Mouse (Mus musculus) forebrain, postnatal 0 days (tissue): ENCODE results near the gene Scml4. TPM values are rescaled to one million over a fixed set of nuclear protein-coding genes. Genes with fewer than 3 reads are reported as not detected.

Source experiments
- ATAC-seq: fragments of 200-750 bp; cut with Nextera tagmentation; 2 replicates; pipeline ENCODE4 v1.8.0; 2017; ENCODE audit warnings: mild to moderate bottlenecking, moderate library complexity
- DNase-seq: peaks from one replicate; pipeline ENCODE4 v3.0.0-alpha.2; 2015
- H3K27ac ChIP-seq: fragments of 300-500 bp; sonication (generic); 2 replicates; pipeline ENCODE4 v1.5.1; 2014; ENCODE audit warnings: low read depth, mild to moderate bottlenecking, antibody characterized with exemption, low read length, moderate library complexity, mixed read lengths
- H3K27me3 ChIP-seq: fragments of 300-500 bp; sonication (generic); 2 replicates; pipeline ENCODE4 v1.6.1; 2014; ENCODE audit warnings: mild to moderate bottlenecking, low read length, mixed read lengths; ENCODE audit not compliant: insufficient read depth
- H3K36me3 ChIP-seq: fragments of 300-500 bp; sonication (generic); 2 replicates; pipeline ENCODE4 v1.6.1; 2014; ENCODE audit warnings: mild to moderate bottlenecking, moderate library complexity; ENCODE audit not compliant: insufficient read depth
- H3K4me1 ChIP-seq: fragments of 300-500 bp; sonication (generic); 2 replicates; pipeline ENCODE4 v1.6.1; 2014; ENCODE audit warnings: antibody characterized with exemption; ENCODE audit not compliant: insufficient read depth
- H3K4me2 ChIP-seq: fragments of 300-500 bp; sonication (generic); 2 replicates; pipeline ENCODE4 v1.6.1; 2014; ENCODE audit warnings: low read depth, mild to moderate bottlenecking, moderate library complexity
- H3K4me3 ChIP-seq: fragments of 300-500 bp; sonication (generic); 2 replicates; pipeline ENCODE4 v1.5.1; 2014; ENCODE audit warnings: low read depth, low read length, mixed read lengths
- H3K9ac ChIP-seq: fragments of 300-500 bp; sonication (generic); 2 replicates; pipeline ENCODE4 v1.6.1; 2014; ENCODE audit warnings: mild to moderate bottlenecking
- H3K9me3 ChIP-seq: fragments of 300-500 bp; sonication (generic); 2 replicates; pipeline ENCODE4 v1.6.1; 2016; ENCODE audit warnings: low read length
- CTCF ChIP-seq: sonication (generic); IDR thresholded peaks from 2 replicates; pipeline ENCODE4 v1.5.1; 2016; ENCODE audit warnings: antibody characterized with exemption, control low read depth, low read depth
- WGBS: fragments of 180-500 bp; shearing (Covaris S2); extraction: QIAGEN DNeasy Blood & Tissue Kit; methylation state at CpG from one replicate; pipeline ENCODE4 v1.1.7; 2014; 5-methylcytosine and 5-hydroxymethylcytosine counted together
- polyA plus RNA-seq: library from polyadenylated mRNA; unstranded; fragments of >200 nt; fragmentation: Nextera tagmentation; extraction: Ambion mirVana; gene quantifications from 2 replicates; pipeline ENCODE4 v1.2.1, GENCODE M21; 2015
- total RNA-seq: library from RNA; depleted of rRNA; stranded (reverse); fragments of >200 nt; gene quantifications from 2 replicates; pipeline ENCODE4 v1.2.3, GENCODE M21; 2014

The Scml4 gene
- total and polyA plus RNA-seq, 2 experiments from 2014 or later, result 8.5 to 37.7 TPM

GRCm38 (mm10) chr10:42848179-42849080, 11.7 kb upstream of the Scml4 start:
- no peak overlapping the region for H3K4me2 ChIP-seq
- H3K4me1 ChIP-seq, result no peaks in the 10 kb centered on the region
- H3K27me3 ChIP-seq, result no peaks in the 10 kb centered on the region
- H3K27ac ChIP-seq, result no peak overlapping the region
- no peak overlapping the region for H3K4me3 ChIP-seq
- ATAC-seq (no peak), DNase-seq (no peak)
- H3K36me3 ChIP-seq, result no peaks in the 10 kb centered on the region
- no peak overlapping the region for H3K9ac ChIP-seq
- H3K9me3 ChIP-seq, result no peaks in the 10 kb centered on the region
- TF ChIP-seq CTCF, result no peak
- 90% methylated on average over 13 of the region's 13 CpGs for WGBS

DNA sequence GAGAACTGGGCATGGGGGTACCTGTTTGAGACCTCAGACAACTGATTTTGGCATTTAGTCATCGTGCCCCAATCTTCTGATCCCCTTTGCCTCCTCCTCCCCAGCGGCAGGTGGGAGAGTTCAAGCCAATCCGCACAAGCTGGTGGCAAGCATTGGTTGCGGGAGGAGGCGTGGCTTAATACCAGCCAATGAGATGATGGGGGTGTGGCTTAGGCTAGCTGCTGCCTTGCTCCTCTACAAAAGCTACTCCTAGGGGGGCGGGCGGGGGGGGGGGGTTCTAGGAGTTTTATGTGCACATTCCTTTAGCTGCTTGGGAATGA, 11.1 kb upstream of the Scml4 start:
- Histone ChIP-seq H3K4me3 (no peak overlapping the region), H3K4me2 (no peak overlapping the region), H3K27me3 (no peaks in the 10 kb centered on the region), H3K4me1 (no peaks in the 10 kb centered on the region), H3K27ac (no peak overlapping the region), H3K9me3 (no peaks in the 10 kb centered on the region), H3K36me3 (no peaks in the 10 kb centered on the region), H3K9ac (no peak overlapping the region)
- no peak for DNase-seq
- no peak for ATAC-seq
- WGBS, result 89% methylated on average over 7 of the region's 7 CpGs
- TF ChIP-seq CTCF, result no peak

DNA sequence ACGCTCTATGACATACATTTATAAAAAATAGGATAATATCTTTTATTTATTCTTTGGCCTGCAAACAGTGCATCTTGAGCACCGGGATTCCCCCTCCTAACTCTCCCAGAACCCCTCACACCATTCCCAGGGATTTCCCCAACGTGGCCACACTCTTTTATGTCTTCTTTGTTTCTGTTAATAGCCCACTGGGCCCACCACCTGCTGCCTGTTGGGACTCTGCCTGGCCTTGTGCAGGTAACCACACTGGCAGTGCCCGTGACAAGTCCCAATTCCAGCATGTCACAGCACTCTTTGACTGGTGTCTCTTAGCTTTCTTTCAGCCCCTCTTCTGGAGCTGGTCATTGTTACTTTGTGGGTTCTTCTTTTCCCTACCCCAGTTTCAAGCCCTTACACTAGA, 5.3 kb upstream of the Scml4 start:
- Histone ChIP-seq H3K4me1 (peaks cover 6% of the 10 kb centered on the region; the same call in 1 of the 2 replicates), H3K9ac (no peak overlapping the region), H3K27me3 (no peaks in the 10 kb centered on the region), H3K36me3 (no peaks in the 10 kb centered on the region), H3K9me3 (no peaks in the 10 kb centered on the region), H3K27ac (no peak overlapping the region), H3K4me2 (no peak overlapping the region), H3K4me3 (no peak overlapping the region)
- no peak for TF ChIP-seq CTCF
- no peak for DNase-seq
- no peak for ATAC-seq
- 39% methylated on average over 4 of the region's 4 CpGs for WGBS

DNA sequence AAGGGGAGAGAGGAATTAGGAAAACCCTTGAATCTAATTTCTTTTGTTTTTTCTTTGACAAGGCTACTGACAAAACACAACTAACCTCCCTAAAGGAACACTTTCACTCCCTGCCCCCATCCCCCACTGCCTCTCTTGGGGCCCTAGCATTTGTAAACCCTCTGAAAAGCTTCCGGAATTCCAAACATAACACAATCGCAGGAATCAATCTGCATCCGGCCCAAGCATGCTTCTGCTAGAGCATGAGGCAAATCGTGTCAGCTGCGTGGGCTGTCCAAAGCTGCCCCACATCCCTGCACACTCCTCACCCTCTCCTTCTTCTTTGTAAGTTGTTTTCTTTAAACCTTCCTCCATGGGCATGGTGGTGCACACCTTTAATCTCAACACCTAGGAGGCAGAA, 4.9 kb upstream of the Scml4 start:
- Histone ChIP-seq H3K36me3 (no peaks in the 10 kb centered on the region), H3K4me3 (no peak overlapping the region), H3K4me2 (no peak overlapping the region), H3K9ac (no peak overlapping the region), H3K27me3 (no peaks in the 10 kb centered on the region), H3K27ac (no peak overlapping the region), H3K9me3 (no peaks in the 10 kb centered on the region), H3K4me1 (peaks cover 8% of the 10 kb centered on the region; the same call in 1 of the 2 replicates)
- DNase-seq (no peak), ATAC-seq (no peak)
- WGBS, result 18% methylated on average over 5 of the region's 5 CpGs
- TF ChIP-seq CTCF, result no peak

GRCm38 (mm10) chr10:42856574-42856973, 3.6 kb upstream of the Scml4 start:
- DNase-seq (no peak), ATAC-seq (no peak)
- Histone ChIP-seq H3K36me3 (no peaks in the 10 kb centered on the region), H3K4me1 (peaks cover 8% of the 10 kb centered on the region; the same call in 1 of the 2 replicates), H3K9me3 (no peaks in the 10 kb centered on the region), H3K4me3 (no peak overlapping the region), H3K9ac (no peak overlapping the region), H3K4me2 (no peak overlapping the region), H3K27me3 (no peaks in the 10 kb centered on the region), H3K27ac (no peak overlapping the region)
- WGBS, result 97% methylated on average over 9 of the region's 9 CpGs
- no peak for TF ChIP-seq CTCF

GRCm38 (mm10) chr10:42857021-42857420, 3.1 kb upstream of the Scml4 start:
- no peak overlapping the region for H3K4me3 ChIP-seq
- no peaks in the 10 kb centered on the region for H3K36me3 ChIP-seq
- 96% methylated on average over 2 of the region's 2 CpGs for WGBS
- no peak overlapping the region for H3K4me2 ChIP-seq
- no peak for ATAC-seq
- H3K27ac ChIP-seq, result no peak overlapping the region
- peaks cover 8% of the 10 kb centered on the region; the same call in 1 of the 2 replicates for H3K4me1 ChIP-seq
- no peaks in the 10 kb centered on the region for H3K27me3 ChIP-seq
- DNase-seq, result no peak
- no peak overlapping the region for H3K9ac ChIP-seq
- TF ChIP-seq CTCF, result no peak
- no peaks in the 10 kb centered on the region for H3K9me3 ChIP-seq

GRCm38 (mm10) chr10:42859781-42860158, 400 bp upstream of the Scml4 start:
- Histone ChIP-seq H3K4me1 (peaks cover 19% of the 10 kb centered on the region), H3K36me3 (no peaks in the 10 kb centered on the region), H3K27me3 (no peaks in the 10 kb centered on the region), H3K9me3 (no peaks in the 10 kb centered on the region), H3K9ac (peak overlapping the region; percentile 56), H3K27ac (peak overlapping the region; percentile 76), H3K4me3 (no peak overlapping the region), H3K4me2 (peak overlapping the region; percentile 60)
- 39% methylated on average over 2 of the region's 2 CpGs for WGBS
- no peak for ATAC-seq
- TF ChIP-seq CTCF, result no peak
- DNase-seq, result no peak
